Mouse (Mus musculus): Measurements from ENCODE around the gene Gltp. TPM values are rescaled to one million over a fixed set of nuclear protein-coding genes. Genes with fewer than 3 reads are reported as not detected.

Gene Gltp
- total RNA-seq, 2 experiments from 2014 or later = 17.1 to 18.0 TPM

DNA sequence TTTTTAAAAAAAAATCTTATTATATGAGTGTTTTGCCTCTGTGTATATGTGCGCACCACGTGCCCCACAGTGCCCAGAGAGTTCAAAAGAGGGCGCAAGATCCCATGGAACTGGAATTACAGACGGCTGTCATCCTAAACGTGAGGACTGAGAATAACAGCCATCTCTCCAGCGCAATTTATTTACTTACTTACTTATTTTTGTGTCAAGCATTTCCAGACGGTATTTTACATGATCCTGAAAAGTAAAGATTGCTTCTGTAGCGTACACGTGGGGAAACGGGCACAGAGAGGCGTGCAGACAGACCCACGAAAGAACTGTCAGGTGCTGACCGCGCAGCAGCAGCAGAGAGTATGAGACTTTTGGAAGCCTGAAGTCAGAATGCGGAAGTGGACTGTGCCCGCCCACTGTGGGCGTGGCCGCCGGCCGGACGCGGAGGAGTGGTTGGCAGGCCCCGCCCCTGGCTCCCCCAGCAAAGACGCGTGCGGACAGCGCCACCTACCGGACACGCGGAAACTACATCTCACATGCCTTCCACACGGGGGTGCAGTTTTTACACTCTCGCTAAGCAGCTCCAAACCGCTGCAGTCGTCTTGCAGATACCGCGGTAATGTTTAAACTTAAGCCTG, 23.4 kb downstream of the Gltp start:
- peak; percentile 95 for DNase-seq (ENCODE audit: low spot score)
- intact Hi-C loops (cut with DNase I) = loop anchor here (1.0 kb wide), 1 partner anchor 28 kb away; no protein-coding TSS in a partner anchor

DNA sequence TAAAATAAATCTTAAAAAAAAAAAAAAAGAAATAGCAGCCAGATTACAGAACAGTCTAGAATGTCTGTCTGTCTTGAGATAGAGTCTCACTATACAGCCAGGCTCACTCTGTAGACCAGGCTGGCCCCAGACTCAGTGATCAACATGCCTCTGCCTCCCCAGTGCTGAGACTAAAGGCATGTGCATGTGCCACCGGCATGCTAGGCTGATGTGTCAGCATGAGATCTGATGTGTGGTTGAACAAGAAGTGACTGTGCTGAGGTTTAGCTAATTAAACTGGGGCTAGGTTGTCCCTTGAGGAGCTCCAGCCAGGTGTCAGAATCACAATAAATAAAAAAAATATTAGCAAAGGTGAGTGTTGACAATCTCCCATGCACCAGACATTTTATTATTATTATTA, 24.1 kb downstream of the Gltp start:
- intact Hi-C loops (cut with DNase I) = loop anchor here (1.0 kb wide), 1 partner anchor 27 kb away; no protein-coding TSS in a partner anchor

DNA sequence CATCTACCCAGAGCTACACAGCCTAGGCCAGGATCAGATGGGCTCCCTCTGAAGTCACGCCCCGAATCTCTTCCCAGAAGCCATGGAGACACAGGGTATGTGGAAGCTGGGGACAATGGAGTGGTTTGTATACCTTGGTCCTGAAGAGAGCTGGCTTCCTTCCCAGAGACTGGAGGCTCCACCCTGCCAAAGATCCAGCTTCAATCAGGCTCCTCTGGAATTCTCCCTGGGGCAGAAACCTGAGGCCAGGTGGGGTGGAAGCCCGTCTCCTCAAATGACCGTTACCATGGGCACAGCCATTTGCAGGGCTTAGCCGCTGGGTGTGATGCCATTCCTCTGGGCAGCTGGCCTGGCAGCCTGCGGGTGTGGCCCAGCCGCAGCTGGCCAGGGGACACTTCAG, 26.0 kb downstream of the Gltp start:
- intact Hi-C loops (cut with DNase I) = no loop called here
- DNase-seq (ENCODE audit: low spot score) = no peak

More for the DNA sequence above, 24.1 kb downstream of the Gltp start:
- no peak for DNase-seq (ENCODE audit: low spot score)

DNA sequence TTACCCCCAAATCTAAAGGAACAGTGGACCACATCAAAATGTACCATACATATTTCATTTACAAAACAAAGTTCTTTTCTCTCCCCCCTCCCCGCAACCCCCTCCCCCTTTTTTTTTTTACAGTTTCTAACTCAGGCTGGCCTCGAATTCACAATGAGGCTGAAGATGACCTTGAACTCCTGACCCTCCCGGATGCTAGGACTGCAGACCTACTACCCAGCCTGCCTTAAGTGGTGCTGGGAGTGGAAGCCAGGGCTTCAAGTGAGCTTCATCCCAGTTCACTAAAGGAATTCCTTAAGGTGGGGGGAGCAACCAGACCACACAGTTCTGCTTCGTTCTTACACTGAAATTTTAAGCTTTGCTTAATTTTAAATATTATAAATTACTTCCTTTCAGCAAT, 26.6 kb downstream of the Gltp start:
- no peak for DNase-seq (ENCODE audit: low spot score)
- intact Hi-C loops (cut with DNase I) = no loop called here

GRCm38 (mm10) chr5:114661029-114661428, 29.8 kb downstream of the Gltp start:
- intact Hi-C loops (cut with DNase I) = no loop called here
- no peak for DNase-seq (ENCODE audit: low spot score)

DNA sequence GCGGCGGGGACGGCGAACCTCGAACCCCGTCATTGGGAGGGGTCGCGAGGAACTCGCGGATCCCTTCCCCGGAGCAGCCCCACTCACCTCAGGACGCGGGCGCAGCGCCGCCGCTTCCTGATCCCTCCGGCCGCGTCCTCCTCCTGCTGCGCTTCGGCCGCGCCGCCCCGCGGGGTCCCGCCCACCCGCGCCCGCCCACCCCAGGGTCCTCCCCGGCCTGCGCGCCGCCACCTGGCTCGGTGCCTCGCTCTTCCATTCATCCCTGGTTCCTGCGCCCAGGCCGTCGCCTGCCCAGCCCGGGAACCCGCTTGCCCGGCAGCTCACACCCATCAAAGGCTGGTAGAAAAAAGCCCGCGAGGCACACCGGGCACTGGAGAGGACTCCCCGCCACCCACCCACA, 32.5 kb downstream of the Gltp start, which contains the start of gene Trpv4:
Gene Trpv4, minus strand, starts transcription at position 167 of the 400 bp plus-strand sequence.
- DNase-seq (ENCODE audit: low spot score) = no peak
- intact Hi-C loops (cut with DNase I) = no loop called here

DNA sequence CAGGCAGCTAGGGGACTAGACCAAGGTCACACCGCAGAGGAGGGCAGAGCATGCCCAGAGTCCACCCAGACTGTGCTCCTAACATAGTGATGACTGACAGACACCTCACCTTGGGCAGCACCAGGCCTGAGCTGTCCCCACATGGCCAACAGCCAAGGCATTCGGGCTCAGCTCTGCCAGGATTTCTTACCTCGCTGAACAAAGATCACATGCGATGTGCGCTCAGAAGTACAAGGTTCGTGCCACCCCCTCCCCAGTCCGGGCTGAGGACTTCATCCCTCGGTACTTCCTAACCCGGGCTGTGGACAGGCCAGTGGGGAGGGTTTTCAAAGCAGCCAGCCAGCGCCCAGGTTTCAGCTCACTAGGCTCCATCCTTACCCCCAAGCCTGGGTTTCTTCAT, 33.4 kb downstream of the Gltp start:
- DNase-seq (ENCODE audit: low spot score) = no peak
- intact Hi-C loops (cut with DNase I) = no loop called here

DNA sequence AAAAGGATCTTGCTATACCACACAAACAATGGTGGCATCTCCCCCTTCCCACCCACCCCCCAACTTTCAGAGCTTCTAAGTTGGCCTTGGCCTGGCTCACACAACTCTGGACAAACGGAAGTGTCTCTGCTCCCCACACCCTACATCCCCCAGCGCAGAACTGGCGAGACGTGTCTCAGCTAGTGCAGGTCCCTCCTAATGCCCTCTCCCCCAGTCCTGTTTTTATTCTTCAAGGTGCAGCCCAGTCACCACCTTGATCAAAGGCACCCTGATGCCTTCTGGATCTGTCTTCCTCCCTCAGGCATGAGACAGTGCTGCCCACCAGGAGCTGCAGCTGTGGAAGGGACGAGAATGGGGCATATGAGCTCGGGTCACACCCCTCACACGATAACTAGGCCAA, 34.5 kb downstream of the Gltp start:
- intact Hi-C loops (cut with DNase I) = no loop called here

GRCm38 (mm10) chr5:114655721-114656120, 35.1 kb downstream of the Gltp start:
- intact Hi-C loops (cut with DNase I) = no loop called here
- DNase-seq (ENCODE audit: low spot score) = no peak

More for the DNA sequence above, 34.5 kb downstream of the Gltp start:
- no peak for DNase-seq (ENCODE audit: low spot score)

DNA sequence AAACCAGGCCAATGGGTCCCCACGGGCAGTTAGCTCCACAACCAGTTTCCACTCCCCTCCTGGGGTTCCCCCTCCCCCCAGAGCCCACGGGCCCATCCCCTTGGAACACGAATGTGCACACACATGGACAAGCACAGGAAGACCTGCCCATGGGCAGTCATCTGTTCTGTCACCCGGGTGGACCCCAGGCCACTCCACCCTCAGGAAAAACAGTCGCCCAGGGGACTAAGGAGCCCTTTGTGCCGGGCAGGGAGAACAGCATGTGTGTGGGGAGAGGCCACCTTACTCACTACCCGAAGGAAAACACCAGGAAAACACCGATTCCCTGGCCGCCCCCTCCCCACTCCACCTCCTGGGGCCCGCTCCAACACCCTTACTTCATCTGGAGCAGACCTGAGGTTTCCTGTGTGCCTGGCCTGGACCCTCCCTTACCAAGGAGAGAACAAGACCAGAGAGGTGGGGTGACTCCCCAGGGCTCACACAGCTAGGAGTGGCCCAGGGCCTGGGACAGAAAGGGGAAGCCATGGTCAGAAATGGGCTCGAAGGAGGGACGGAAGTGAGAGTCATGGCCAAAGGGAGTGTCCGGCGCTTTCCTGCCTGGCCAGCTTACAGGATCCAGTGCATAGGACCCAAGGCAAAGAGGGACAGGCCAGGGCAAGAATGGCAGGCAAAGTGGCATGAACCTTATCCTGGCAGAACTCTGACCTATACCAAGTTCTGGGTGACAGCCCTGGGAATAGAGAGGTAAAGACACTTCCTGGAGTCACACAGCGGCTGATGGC, 36.9 kb downstream of the Gltp start:
- intact Hi-C loops (cut with DNase I) = no loop called here
- peak; percentile 53 for DNase-seq (ENCODE audit: low spot score)

GRCm38 (mm10) chr5:114651449-114651848, 39.3 kb downstream of the Gltp start:
- intact Hi-C loops (cut with DNase I) = no loop called here

DNA sequence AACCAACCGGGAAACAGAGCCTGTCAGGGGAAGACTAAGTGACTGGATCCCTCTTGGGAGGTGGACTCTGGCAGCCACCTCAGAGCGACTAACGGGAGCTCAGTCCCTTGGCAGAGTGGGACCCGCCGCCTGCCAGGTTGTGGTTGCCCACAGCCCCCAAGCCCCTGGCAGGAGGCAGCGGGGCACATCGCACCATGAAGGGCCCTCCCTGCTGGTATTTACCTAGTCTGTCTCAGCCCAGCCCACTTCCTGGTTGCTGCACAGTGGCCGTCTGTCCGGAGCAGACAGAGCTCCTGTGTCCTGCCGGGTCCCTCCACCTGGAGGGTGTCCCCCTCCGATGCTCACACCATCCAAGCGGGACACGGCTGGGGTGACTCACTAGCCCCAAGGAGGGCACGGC, 39.8 kb downstream of the Gltp start:
- intact Hi-C loops (cut with DNase I) = no loop called here
- DNase-seq (ENCODE audit: low spot score) = no peak

More at GRCm38 (mm10) chr5:114651449-114651848, 39.3 kb downstream of the Gltp start:
- no peak for DNase-seq (ENCODE audit: low spot score)

DNA sequence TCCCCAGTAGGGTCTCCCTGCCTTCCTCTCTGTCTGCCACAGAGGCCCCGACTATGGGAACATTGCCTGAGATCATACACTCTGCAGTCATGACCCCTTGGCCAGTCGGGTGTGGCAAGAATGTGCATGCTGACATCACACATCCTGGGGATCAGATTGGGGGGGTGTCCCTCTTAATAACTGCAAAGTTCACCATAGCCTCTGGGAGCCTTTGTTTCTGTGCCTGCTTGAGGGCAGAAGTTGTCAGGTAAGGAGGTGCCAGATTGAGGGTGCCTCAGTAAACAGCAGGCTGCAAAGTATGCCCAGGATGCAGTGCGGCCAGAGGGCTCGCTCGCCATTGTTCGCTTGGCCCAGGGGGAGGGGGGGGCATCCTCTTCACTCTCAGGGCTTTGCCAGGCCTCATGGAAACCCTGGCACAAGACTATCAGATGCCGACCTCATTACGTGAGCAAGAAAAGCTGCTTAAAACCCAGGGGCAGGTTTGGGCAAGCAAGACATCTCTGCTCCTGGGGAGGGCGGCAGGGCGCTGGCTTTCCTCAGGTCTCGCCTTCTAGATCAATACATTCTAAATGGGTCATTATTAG, 42.0 kb downstream of the Gltp start:
- DNase-seq (ENCODE audit: low spot score) = peak; percentile 29
- intact Hi-C loops (cut with DNase I) = no loop called here

DNA sequence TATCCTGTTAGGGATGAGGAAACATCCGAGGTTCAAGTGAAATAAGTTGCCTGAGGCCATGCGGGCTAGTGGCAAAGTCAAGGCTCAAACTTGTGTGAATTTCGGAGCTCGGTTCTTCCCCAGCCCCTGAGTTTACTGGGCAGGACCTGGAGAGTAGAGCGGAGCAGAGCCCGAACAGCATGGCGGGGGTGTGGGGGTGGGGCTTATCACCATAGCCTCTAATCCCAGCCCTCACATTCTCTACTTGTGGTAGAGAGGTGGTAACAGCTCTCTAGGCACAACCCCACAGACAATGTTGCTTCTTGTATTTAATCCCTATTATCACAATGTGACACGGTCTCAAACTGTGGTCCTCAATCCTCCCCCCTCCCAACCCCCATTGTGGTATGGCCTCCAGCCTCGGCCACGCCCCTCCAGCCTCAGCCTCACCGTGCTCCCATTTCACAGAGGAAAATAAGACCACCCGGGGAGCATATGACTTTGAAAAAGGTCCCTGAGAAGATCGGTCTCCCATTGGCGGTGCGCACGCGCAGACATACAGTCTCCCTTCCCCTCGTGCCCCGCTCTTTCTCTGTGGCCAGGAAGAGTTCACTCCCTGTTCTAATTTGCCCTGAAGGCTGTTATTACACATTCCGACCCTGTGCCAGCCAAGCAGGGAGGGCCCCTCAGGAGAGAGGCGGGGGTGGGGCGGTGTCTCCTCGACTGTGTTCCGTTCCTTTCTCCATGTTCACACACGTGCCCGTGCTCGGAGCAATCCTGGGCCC, 43.4 kb downstream of the Gltp start:
- DNase-seq (ENCODE audit: low spot score) = no peak
- intact Hi-C loops (cut with DNase I) = no loop called here

DNA sequence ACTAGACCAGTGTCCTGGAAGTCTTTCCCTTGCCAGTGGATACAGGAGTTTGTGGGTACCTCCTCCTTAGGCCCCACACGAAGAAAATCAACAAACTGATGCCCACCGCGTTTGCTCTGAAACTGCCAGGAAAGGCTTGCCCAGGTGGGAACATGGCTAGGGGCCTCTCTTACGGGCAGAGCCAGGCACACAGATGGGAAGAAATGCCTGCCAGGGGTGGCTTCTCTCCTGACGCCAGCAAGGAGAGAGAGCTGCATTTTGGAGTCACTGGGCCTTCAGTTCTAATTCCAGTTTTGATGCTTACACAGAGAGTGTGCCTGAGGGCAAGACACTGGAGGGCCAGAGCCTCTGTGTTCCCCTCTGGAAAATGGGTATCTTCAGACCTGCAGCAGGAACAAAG, 44.9 kb downstream of the Gltp start:
- intact Hi-C loops (cut with DNase I) = no loop called here
- no peak for DNase-seq (ENCODE audit: low spot score)

GRCm38 (mm10) chr5:114644918-114645317, 45.9 kb downstream of the Gltp start:
- no peak for DNase-seq (ENCODE audit: low spot score)
- intact Hi-C loops (cut with DNase I) = no loop called here

DNA sequence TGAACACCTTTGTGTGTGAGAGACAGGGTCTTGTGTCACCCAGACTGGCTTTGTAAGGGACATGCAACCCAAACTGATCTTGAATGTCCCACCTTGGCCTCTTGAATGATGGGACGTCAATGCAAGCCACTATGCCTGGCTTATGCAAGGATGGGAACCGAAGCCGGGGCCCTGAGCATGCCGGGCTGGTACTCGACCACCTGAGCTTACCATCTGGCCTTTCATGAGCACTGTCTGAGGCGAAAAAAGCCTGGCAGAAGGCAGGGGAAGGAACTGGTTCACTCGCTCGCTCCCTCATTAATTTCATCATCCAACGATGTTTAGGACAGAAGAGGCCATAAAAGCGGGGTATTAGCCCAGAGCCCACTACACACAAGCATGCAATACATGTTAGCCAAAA, 50.0 kb downstream of the Gltp start:
- no peak for DNase-seq (ENCODE audit: low spot score)
- intact Hi-C loops (cut with DNase I) = no loop called here

- intact Hi-C loops (cut with DNase I) = loop anchor here (1.0 kb wide), 1 partner anchor 28 kb away; no protein-coding TSS in a partner anchor
- no peak for DNase-seq (ENCODE audit: low spot score)
These were observed 51.2 kb downstream of the Gltp start for GRCm38 (mm10) chr5:114639645-114639957.

GRCm38 (mm10) chr5:114638769-114639644, 51.8 kb downstream of the Gltp start:
- intact Hi-C loops (cut with DNase I) = loop anchor here (1.0 kb wide), 1 partner anchor 28 kb away; no protein-coding TSS in a partner anchor
- DNase-seq (ENCODE audit: low spot score) = peak; percentile 60

All from heart, postnatal 25 days (tissue).